Mouse (Mus musculus) lung, adult 2 months (tissue): ENCODE data around the gene Uvrag. TPM values are rescaled to one million over a fixed set of nuclear protein-coding genes. Genes with fewer than 3 reads are reported as not detected.

Experiments
- DNase-seq: peaks from one replicate; pipeline ENCODE4 v3.0.0; 2022
- H3K4me1 ChIP-seq: fragments of 200-500 bp; 2 replicates; pipeline ENCODE4 v1.6.1; 2011; ENCODE audit warnings: low read length; ENCODE audit not compliant: control insufficient read depth, insufficient read depth
- H3K4me3 ChIP-seq: fragments of 200-500 bp; replicated peaks from 2 replicates; pipeline ENCODE3; 2011; ENCODE audit warnings: low read depth, mild to moderate bottlenecking, control low read depth, low read length; ENCODE audit errors: extremely low read depth
- CTCF ChIP-seq: fragments of 200-500 bp; IDR thresholded peaks from 2 replicates; pipeline ENCODE4 v1.5.1; 2011; ENCODE audit warnings: mild to moderate bottlenecking, low read length, control low read depth; ENCODE audit not compliant: insufficient read depth
- POLR2A ChIP-seq: fragments of 200-500 bp; IDR thresholded peaks from 2 replicates; pipeline ENCODE4 v1.6.1; 2011; ENCODE audit warnings: low read depth, mild to moderate bottlenecking, control low read depth, low read length, borderline replicate concordance; ENCODE audit errors: extremely low read depth
- WGBS: fragments of 180-500 bp; shearing (Covaris S2); methylation state at CpG from one replicate; pipeline ENCODE4 v1.1.7; 2018; 5-methylcytosine and 5-hydroxymethylcytosine counted together
- polyA plus RNA-seq: library from polyadenylated mRNA; depleted of rRNA; stranded (reverse); fragments of >200 nt; gene quantifications from 2 replicates; pipeline ENCODE4 v1.2.3, GENCODE M21; 2012; rRNA removed

Gene Uvrag
- polyA plus RNA-seq, 1 experiment: 35.4 TPM

DNA sequence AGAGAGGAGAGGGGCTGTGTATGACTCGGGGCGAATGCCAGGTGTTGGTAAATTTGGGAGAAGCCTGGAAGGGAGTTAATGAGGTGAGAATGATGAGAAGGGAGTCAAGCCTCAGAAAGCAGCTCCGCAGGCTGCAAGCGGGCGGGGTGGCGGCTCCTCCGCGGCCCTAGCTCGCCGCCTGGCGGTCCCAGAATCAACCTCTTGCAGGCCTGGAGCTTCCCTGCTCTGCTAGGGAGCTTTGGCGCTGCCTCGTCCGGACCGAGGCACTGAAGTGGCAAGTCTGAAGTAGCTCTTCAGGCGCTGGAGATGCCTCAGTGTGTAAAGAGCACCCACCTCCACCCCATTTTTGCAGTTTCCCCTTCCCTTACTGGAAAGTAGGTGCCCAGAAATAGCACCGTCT lies 303.0 kb downstream of the Uvrag start:
- H3K4me3 ChIP-seq: no peak overlapping the region
- DNase-seq: peak; percentile 75
- TF ChIP-seq POLR2A (no peak), CTCF (peak; percentile 45)
- peaks cover 20% of the 10 kb centered on the region for H3K4me1 ChIP-seq
- 2% methylated on average over 17 of the region's 17 CpGs for WGBS

- TF ChIP-seq CTCF: peak; percentile 60
- TF ChIP-seq POLR2A: no peak
- Histone ChIP-seq H3K4me1 (peaks cover 20% of the 10 kb centered on the region), H3K4me3 (peak overlapping the region; percentile 17)
- DNase-seq: peak; percentile 72
- 4% methylated on average over 23 of the region's 23 CpGs for WGBS
These were observed 304.3 kb downstream of the Uvrag start for GRCm38 (mm10) chr7:98836646-98837045.

DNA sequence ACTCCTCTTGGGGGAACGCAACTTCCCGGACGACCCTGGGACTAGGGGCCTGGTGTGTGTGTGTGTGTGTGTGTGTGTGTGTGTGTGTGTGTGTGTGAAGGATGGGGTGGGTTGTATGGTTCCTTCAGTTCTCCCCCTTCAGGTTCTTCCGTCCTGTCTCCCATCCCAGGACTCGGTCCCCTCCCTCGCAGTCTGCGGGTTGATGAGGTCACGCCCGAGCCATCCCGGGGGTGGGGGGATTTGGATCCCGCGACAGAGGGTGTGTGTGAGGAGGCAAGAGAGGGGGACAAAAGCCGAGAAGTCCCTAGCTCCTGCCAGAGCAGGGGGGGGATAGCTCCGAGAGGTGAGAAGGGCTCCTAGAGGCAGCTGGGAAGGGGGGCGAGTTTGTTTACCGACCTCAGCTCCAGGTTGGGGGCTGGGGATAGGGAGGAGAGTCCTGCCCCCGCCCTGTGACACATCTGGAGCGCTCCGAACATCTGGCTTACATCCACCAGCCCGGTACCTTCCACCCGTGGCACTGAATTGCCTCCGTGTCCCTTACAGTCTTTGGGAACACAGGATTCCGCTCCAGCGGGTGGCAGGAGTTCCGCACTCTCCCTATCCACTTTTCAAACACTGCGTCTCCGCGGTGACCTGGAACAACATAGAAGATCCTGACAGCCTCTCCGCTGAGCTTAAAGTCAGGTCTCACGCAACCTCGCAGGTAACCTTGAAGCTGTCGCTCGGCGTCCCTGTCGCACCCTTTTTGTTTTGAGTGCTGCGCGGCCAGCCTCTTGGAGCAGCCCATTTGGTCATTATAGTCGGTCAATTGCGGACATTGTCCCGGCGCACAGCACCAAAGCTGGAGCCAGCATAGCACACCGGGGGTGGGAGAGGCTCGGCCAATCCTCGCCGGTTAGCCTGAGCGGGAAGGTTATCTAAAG lies 305.2 kb downstream of the Uvrag start:
- Histone ChIP-seq H3K4me3 (peak overlapping the region; percentile 59), H3K4me1 (peaks cover 20% of the 10 kb centered on the region)
- WGBS: 2% methylated on average over 46 of the region's 46 CpGs
- TF ChIP-seq POLR2A: 0 out of 2 replicates have a peak, but pooled peaks have one; percentile 18
- no peak for TF ChIP-seq CTCF
- DNase-seq: peak; percentile 40

Other genes with a start within 250 kb of the Uvrag start
- gene Dgat2, start 41.6 kb upstream of the Uvrag start, polyA plus RNA-seq: 93.7 and 100 TPM in 2 replicates
- gene Mogat2, start 97.5 kb upstream of the Uvrag start, polyA plus RNA-seq: 1.1 and 3.1 TPM in 2 replicates
- 24.2 and 25.4 TPM in 2 replicates for gene Map6, start 126.3 kb upstream of the Uvrag start, polyA plus RNA-seq
- gene Serpinh1, start 212.1 kb upstream of the Uvrag start, polyA plus RNA-seq: 364 and 388 TPM in 2 replicates
- 26.5 and 27.2 TPM in 2 replicates for gene Gdpd5, start 240.3 kb upstream of the Uvrag start, polyA plus RNA-seq